Mouse (Mus musculus): ENCODE results near the gene Npat.

Gene Npat

DNA sequence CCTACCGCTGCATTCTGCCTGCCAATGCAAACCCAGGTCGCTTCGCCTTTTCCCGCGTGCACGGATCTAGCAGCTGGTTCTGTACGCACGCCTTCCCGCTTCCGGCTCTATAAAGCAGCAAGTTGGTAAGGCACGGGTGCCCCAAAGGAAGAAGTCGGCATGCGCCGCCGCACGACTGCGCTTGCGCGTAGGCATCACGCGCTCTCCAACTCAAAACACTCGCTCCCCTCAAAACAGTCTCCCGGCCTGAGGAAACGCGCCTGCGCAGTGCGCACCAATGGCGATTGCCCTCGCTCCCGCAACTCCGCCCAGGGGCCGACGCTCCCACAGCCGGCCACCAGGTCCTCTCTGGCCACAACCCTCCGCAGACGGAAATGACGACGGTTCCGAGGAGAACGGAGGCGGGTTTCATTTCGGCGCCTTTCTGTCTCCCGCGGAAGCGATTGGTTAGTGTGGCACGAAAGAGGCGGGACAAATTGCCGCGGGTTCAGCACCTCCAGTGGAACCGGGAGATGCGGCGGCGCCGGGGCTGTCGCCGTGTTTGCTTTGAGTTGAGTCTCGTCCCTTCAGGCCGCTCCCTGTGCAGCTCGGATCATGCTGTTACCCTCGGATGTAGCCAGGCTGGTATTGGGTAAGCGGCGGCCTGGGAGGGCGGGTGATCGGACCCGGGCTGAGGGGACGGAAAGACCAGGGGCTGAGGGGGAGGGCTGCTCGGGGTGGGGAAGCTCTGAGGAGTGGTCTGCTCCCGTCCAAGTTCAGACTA lies at the start of gene Npat, which contains the start of gene Atm:
Npat (plus strand) TSS at position 490 of the 763 bp plus-strand sequence.
Atm (minus strand) TSS at position 183 of the 763 bp plus-strand sequence.
- DNase-seq (ENCODE audit: extremely low read depth, low read depth, low spot score): peak; percentile 77

DNA sequence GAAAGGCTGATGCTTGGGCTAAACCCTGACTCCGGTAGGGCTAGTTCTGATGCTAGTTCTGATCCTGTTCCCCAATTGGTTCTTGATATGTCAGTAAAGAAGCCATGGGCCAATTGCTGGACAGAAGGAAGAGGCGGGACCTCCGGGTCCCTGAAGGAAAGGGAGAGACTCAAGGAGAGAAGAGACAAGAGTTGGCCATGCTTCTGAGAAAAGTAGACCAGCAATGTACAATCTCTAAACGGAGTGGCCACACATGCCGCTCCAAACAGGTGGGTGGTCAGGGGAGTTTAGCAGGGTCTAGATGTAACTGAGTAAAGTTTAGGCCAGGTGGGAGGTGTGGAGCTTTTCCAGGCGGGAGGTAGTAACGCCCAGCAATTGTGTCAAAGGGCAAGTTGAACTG lies 28.8 kb upstream of the Npat start:
- DNase-seq (ENCODE audit: extremely low read depth, low read depth, low spot score): no peak

DNA sequence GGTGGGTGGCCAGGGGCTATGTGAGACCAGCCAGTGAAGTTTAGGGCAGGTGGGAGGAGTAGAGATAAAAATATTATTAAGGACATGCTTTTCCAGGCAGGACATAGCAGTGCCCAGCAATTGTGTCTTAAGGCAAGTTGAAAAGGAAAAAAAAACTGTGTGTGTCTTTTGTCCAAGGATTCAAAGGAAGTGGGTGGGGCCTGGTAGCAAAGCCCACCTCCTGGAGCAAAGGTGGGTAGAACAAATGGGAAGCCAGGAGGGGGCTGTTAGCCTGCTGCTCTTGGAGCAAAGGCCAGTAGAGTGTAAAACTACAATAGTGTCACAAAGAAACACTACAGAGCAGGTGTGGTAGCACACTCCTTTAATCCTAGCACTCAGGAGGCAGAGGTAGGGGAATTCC lies 22.8 kb upstream of the Npat start:
- DNase-seq (ENCODE audit: extremely low read depth, low read depth, low spot score): no peak

DNA sequence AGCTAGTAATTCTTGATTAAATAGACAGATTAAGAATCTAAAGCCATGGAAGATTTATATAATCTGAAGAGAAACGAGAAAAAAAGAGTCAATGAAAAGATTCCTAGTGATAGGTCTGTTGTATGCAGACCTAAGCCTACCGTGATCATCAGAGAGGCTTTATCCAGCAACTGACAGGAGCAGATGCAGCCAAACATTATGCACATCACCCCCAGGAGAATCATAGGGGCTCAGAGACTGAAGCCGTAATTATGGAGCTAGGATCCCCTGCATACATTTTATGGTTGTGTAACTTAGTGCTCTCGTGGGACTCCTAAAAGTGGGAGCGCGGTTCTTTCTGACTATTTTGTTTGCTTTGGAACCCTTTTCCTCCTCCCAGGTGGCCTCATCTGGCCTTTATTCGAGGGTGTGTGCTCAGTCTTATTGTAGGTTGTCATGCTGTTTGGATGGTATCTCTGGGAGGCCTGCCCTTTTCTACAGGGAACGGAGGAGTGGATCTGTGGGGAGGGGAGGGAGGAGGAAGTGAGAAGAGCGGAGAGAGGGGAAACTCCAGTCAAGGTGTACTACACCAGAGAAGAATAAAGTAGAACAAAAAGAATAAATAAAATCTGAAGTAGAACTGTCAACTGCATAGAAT lies 19.4 kb upstream of the Npat start:
- DNase-seq (ENCODE audit: extremely low read depth, low read depth, low spot score): no peak

DNA sequence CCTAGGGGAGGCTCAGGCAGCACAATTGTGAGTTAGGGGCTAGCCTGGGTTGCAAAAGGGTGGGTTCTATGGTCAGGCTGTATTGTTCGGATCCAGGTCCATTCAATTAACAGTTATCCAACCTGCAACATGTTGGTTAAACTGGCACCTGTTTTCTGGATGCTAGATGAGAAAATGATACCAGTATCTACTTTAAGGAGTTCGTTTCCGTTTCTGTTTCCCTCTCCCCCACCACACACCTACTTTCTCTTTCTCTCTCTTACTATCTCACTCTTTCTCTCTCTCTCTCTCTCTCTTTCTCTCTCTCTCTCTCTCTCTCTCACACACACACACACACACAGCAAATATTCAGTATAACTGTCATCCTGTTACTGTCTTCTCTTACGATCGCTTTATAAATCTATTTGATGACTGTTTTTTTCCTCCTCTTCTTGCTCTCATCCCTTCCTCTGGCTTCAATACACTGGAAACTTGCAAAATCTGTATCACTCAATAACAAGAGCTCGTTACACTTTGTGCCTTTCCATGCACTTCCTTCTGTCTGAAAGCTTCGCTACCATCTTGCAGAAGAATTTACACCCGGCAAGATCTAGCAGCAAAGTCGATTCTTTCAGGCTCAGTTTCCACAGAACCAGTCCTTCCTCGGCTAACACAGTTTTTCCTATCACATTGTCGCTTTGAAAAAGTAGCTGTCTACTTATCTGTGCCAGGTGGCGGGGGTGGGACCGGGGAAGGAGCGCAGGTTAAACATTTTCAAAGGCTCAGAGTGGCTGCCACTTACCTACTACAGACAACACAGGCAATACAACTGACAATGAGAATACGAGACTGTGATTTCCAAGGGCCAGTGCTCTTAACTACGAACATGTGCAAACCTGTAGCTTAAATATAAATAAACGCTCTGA lies 1.2 kb upstream of the Npat start:
- no peak for DNase-seq (ENCODE audit: extremely low read depth, low read depth, low spot score)

DNA sequence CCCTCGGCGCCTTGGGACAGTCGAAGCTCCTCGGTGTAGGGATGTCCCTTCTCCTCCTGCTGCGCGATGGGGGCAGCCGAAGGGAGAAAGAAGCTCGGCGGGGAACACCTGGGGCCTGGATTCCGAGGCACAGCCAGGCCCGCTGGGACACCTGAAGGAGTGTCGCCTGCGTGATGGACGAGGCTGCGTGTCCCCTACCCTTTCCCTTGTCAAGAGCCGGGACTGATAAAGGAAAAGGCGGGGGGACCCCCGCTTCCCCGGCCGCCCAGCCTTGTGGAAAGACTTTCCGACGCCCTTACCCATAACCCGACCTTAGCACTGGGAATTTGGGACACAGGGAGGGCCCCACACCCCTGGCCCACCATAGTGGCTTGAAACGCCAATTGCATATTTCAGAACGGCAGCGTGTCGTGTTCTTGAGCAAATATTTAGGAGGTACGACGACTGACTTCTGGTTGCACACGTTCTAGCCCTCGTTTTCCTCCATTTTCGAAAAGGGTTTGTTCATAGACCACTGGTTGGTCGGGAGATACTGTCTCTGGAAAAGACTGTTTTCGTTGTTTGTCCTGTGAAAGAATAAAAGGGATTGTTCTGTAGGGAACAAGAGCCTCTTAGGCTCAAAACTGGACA lies 604 bp downstream of the Npat start:
- no peak for DNase-seq (ENCODE audit: extremely low read depth, low read depth, low spot score)

DNA sequence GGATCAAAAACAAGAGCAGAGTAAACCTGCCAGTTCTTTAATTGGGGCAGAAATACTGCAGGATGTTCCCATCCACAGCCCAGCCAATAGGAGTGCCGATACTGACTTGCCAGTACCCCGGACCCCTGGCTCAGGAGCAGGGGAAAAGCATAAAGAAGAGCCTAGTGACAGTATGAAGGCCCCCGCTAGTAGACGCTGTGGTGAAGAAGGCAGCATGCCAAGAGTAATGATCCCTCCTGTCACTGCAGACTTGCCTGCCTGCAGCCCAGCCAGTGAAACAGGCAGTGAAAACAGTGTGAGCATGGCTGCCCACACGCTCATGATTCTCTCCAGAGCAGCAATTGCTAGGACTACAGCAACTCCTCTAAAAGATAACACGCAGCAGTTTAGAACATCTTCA lies 33.8 kb downstream of the Npat start:
- no peak for DNase-seq (ENCODE audit: extremely low read depth, low read depth, low spot score)

DNA sequence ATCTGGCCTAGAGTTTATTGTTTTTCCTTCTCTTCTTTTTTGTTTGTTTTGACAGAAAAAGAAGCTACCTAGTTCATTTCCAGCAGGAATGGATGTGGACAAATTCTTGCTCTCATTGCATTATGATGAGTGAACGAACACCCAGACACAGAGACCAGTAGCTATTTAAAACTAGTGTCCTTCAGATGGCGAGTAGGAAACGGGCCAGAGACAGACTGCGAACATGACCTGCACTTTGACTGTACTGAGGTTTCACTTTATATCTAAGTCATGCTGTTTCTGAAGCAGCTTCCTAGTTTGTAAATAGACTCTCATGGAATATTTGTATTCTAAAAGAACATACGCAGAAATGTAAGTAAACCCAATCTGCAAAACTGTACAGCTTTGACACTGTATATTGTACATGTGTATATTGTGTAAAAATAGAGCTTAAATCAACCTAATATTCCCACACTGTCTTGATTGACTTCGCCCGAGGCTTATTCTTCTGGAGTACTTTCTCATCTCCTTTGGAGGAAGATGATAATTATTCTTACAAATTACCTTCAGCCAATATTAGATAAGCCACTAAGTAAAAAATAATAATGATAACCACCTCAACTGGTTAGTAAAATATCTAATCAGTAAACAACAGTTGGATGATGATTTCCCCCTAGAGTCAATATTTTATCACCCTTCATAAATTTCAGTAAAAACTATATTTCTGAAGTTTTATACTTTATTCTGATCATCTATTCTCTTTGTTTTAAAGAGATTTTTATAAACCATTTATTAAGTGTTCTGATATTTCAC lies 35.9 kb downstream of the Npat start:
- no peak for DNase-seq (ENCODE audit: extremely low read depth, low read depth, low spot score)

DNA sequence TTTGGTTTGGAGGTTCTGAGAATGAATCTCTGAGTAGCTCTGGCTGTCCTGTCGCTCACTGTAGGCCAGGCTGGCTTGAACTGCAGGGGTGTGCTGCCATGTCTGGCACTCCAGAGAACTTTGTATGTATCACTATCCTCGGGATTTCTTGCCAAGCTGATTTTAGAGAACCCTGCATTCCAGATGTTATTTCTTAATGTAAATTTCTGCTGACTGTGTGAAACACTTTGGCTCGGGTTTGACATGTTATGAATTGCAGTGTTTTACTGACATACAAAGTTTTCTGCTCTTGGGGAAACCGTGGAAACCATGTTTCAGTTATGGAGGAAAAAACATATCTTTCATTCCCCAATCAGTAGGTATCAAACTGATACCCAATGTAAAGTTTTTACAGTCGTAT lies 38.9 kb downstream of the Npat start:
- no peak for DNase-seq (ENCODE audit: extremely low read depth, low read depth, low spot score)

DNA sequence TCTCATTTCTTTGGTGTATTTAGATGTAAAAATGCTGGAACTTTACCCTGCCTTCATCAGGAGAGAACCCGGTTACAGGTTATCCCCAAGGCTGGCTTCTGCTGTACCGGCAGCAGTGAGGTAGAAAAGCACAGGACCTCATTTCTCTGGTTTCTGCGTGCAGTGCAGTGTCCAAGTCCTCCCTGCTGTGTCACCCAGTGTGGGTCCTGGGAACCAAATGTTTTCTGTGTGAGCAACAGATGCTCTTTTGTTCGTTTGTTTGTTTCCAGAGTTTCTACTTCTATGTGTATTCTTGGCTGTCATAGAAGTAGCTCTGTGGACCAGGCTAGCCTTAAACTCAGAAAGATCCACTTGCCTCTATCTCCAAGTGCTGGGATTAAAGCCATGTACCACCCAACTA lies 45.0 kb downstream of the Npat start:
- no peak for DNase-seq (ENCODE audit: extremely low read depth, low read depth, low spot score)

DNA sequence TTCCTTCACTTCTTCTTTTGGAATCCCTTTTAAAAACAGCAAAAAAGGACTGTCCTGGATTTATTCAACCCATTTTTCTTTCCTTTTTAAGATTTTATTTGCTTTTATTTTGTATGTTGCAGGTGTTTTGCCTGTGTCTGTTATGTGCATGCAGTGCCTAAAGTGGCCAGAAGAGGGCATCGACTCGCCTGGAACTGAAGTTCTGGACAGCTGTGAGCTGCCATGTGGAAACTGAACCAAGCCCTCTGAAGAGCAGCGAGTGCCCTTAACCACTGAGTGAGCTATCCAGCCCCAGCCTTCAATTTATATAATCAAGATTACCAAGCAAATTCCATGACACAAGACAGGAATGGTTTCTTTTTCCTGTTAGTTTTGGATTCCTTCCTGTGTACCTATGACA lies 57.9 kb downstream of the Npat start:
- no peak for DNase-seq (ENCODE audit: extremely low read depth, low read depth, low spot score)

DNA sequence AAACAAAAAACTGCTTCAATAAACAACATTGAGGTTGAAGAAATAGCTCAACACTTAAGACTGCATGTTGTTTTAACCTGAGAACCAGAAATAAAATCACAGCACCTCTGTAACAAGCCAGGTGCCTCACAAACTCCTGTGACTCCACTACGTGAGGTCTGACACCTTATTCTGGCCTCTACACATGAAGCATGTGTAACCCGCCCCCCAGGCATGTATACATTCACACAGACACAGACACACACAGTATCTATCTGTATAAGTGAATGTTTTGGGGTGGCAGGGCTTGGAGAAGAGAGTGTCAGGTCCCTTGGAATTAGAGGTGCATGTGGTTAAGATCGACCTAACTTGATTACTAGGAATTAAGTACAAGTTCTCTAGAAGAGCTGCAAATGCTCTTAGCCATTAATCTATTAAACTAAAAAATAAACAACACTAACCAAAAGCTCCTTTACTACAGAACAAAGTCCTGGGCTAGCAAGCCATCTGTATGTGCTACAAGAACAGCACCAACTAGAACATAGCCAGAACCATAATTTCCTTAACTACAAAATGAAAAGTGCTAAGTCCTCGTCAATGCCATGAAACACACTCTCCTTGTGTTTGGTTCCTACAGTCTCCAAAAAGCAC lies 60.2 kb downstream of the Npat start:
- DNase-seq (ENCODE audit: extremely low read depth, low read depth, low spot score): no peak

DNA sequence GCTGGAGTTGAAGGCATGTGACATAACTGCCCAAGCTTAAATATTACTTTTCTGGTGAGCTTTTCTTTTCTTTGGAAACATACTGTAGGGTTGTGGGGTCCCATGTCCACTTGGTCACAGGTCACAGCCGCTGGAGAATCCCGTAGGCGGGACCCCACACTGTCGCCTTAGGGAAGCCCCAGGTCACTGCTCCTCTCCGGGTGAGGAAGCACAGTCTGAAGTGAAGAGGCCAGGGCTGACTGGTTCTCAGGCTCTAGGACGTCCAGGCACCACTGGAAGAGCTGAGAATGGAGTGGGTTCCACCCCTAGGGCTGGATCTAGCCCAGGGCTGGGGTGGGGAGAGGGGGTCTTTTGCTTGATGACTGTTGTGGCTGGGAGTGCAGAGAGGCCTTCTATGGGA lies 61.8 kb downstream of the Npat start:
- DNase-seq (ENCODE audit: extremely low read depth, low read depth, low spot score): no peak

DNA sequence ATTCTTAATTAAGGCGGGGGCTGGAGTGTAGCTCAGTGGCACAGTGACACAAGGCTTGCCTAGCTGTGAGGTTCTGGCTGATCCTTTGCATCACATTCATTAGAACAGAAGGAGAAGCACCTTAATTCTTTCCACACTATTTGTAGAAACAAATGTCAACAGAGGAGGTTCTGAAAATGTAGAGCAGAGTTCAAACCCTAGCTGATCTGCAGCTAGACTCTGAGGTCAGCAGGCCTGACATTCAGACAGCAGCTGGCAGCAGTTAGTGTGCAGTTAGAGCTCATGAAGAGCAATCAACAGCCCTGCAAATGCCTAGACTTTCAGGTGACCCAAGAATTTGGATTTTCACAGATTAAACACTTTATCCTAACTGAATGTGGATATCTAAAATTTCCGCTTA lies 64.7 kb downstream of the Npat start:
- no peak for DNase-seq (ENCODE audit: extremely low read depth, low read depth, low spot score)

DNA sequence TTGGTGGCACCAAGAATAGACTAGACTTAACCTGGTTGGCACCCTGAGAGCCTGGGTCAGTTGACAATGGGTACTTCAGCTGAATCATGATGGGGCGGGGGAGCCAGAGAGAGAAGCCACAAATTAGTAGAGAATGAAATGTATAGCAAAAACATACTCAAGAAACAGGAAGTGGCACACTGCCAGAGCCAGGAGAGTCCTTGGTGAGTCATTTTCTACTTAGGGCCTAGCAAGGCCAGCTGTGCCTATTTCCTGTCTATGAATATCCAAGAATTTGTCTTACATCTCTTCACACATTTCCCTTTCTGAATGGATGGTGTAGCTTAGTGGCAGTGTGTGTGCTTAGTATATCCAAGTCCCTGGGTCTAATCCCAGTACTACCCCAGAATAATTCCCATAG lies 66.5 kb downstream of the Npat start:
- DNase-seq (ENCODE audit: extremely low read depth, low read depth, low spot score): no peak

DNA sequence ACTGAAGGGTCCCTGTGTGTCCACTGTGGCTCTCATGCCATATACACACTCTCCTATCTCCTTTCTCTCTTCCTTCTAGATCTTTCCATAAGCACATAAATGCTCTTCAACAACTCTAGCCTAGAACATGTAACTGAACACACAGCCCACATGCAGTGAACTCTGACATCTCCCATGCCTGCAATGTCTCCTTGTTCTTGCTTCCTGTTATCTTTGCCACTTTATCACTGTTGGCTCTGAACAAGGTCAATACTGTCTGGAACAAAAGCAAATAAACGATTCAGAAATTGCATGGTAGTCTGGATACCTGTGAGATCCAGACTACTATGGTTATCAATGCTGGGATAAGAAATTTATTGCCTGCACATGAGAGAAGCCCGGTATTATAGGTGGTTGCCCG lies 67.0 kb downstream of the Npat start:
- no peak for DNase-seq (ENCODE audit: extremely low read depth, low read depth, low spot score)

DNA sequence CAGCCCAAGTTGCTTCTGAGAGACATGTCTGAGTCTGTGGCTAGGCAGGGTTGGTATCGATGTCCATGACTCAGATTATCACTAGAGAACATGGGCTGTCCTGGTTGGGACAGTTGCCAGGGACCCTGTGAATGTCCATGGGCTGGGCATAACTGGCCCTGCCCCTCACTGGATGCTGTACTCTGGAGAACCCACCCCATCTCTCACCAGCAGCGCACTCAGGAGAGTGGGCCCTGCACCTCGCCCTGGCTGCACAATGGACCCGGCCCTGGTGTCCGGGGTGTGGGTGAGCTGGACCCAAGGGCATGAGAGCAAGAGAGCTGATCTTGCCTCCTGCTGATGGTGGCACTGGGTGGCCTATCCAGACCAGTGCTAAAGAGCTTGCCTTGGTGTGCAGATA lies 68.1 kb downstream of the Npat start:
- no peak for DNase-seq (ENCODE audit: extremely low read depth, low read depth, low spot score)

DNA sequence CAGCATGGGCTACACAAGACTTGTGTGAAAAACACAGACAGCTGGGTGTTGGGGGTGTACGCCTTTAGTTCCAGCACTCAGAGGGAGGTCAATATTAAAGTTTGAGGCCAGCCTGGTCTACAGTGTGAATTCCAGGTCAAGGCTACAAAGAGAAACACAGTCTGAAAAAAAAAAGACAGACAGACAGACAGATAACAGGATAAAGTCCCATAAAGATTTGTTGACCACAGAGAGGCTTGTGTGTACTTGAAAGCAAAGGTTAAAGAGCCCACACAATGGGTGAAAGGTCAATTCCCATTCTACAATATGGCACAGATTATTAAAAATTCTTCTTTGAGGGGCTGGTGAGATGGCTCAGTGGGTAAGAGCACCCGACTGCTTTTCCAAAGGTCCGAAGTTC lies 70.3 kb downstream of the Npat start:
- DNase-seq (ENCODE audit: extremely low read depth, low read depth, low spot score): no peak

DNA sequence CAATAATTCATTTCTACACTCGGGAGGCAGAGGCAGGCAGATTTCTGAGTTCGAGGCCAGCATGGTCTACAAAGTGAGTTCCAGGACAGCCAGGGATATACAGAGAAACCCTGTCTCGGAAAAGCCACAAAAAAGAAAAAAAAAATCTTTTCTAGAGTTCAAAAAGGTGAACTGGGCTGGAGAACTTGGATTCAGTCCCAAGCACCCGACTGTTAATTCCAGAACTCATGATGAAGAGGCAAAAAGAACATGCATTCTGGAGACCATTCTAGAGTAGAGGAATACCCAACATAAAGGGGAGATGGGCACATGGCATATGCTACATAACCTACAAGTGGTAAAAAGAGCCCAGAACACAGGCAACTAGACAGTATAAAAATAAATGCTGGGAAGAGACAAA lies 71.0 kb downstream of the Npat start:
- DNase-seq (ENCODE audit: extremely low read depth, low read depth, low spot score): no peak

Measured in fat pad, adult 2 months (tissue).